Mouse (Mus musculus) stomach, adult 2 months (tissue): ENCODE results near the gene Prss34. TPM values are rescaled to one million over a fixed set of nuclear protein-coding genes. Genes with fewer than 3 reads are reported as not detected.

ENCODE experiments used
- polyA plus RNA-seq: library from polyadenylated mRNA; depleted of rRNA; stranded (reverse); fragments of >200 nt; gene quantifications from 2 replicates; pipeline ENCODE4 v1.2.3, GENCODE M21; 2012; rRNA removed

Prss34 gene
- polyA plus RNA-seq = 0.10 TPM in 1 of 2 replicates, not detected in the other

DNA sequence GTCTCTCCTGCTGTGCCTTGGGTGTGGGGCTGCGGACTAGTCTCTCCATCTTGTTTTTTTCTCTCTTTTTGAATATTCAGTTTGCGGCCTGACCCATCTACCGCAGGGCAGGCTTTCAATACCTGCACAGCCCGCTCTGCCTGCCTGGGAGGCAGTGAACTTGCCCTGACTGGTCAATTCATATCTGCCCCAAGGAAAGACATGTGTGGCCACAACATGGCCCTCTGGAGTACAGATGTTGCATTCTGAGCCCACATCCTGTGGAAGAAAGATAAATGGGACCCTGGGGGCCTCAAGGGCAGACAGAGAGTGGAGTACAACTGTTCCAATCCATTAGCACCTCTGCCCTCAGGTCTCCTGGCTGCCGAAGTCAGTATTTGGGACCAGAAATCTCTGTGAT is at the start of gene Prss34:
Gene Prss34, plus strand, starts transcription at position 301 of the 400 bp plus-strand sequence.

DNA sequence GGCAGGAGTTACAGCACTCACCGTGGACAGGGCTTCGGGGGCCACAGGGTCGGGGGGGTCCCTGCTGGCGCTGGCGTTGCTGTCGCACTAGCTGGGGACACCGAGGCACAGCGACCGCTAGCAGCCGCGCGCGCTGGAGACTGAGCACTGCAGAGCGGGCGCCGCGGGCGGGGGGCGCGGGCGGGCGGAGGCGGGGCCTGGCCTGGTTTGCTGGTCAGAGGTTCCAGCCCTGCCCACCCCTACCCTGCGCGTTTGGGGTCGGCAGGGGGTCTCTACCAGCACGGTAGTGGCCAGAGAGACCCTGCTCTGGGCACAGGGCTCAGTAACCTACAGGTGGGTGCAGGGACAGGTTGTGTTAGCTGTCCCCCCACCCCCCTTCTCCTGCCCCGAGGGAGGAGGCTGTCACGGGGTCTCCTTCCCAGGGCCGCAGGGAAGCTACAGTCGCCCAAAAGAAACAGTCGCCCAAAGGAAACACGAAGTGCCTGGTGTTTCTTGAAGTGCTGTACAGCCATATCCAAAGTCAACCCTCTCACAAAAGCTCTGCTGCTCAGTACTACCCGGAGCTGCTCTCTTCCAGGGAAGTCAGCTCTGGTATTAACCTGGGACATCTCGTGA is 41.9 kb upstream of the Prss34 start, which contains the start of gene Baiap3:
Gene Baiap3, minus strand, starts transcription at position 225 of the 615 bp plus-strand sequence.

DNA sequence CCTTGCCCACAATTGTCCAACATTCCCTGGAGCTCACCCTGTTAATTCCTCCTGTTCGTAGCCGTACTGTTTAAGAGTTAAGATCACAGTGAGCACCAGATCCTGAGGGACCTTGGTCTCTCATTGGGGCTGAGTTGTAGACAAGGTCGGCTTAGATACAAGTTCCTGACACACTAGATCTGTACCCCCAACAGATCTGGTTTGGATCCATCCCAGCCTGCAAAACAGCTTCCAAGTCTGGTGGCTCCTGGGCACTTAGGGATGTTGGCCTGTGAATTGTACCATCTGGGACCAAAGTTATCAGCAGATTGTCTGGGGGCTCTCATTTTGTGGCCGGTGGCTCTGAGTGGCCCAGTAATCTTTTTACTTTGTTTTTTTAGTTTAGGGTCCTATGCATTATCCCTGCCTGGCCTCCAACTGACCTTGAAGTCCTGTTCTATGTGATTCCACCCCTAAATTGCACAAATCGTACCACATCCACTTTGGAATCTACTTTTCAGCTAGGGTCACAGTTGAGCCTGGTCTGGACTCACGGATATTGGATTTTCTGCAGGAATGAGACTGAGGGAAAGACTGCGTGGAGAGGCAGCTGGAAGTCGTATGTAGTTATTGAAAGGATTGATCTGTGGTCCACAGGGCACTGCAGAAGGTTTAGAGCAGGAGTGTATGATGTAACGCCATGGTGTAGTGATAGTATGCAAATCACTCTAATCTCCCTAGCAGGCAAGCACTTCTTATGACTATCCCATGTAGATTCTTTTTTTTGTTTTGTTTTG is 23.4 kb upstream of the Prss34 start, which contains the start of gene Ube2i:
Gene Ube2i, minus strand, starts transcription at position 52 of the 776 bp plus-strand sequence.

DNA sequence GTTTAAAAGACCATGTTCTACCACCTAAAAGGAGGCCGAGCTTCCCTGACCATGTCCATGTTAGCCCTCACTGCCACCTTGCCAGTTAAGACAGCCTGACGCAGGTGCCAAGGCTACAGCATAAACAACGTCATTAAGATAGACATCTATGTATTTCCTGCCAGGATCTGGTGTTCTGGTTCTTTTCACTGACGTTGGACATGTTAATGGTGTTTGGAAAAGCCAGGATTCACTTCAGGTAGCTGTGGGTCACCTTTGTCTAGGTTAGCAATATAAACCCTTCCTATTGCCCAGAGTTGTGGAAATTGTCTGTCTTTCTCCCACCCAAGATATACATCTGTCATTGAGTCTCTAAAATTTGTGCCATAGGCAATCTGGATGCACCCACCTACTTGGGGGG is 10.2 kb downstream of the Prss34 start, which contains the start of gene Prss28:
Gene Prss28, plus strand, starts transcription at position 301 of the 400 bp plus-strand sequence.

DNA sequence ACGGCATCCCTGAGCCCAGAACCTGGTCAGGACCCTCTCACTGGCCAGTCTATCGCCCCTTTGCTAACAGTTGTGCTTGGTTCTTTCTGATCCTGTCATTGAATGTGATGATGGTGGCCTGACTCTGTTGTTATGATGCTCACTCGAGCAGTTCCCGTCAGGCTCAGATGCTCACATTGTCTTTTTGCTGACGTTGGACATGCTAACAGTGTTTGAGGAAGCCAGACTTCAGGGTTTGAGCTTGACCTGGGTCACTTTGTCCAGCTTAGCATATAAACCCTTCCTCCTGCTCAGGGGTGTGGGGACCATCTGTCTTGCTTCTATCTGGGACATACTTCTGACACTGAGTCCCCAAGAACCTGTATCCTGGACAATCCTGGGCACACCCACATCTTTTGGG is 20.2 kb downstream of the Prss34 start, which contains the start of gene Prss29:
Gene Prss29, plus strand, starts transcription at position 301 of the 400 bp plus-strand sequence.

DNA sequence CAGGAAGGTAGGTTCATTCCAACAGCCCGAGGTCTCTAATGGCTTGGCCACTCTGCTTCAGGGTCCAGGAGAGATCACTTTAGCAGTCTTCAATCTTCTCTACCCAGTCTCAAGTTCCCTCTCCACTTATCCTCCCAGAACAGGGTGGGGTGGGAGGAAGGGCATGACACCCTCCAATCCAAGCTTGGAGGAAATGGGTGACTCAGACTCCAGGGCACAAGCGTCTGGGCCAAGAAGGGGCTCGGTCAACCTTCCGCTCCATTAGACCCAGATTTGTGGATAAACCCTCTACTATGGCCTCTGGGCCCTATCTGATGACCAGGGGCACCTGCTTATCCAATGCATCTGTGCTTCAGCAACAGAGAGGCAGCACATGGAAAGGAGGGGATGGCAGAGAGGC is 47.3 kb downstream of the Prss34 start, which contains the start of gene Tpsab1:
Gene Tpsab1, minus strand, starts transcription at position 101 of the 400 bp plus-strand sequence.

Other genes starting within 250 kb of the Prss34 start
- 17.1 and 18.2 TPM in 2 replicates for gene Tmem204, start 214.8 kb upstream of the Prss34 start, polyA plus RNA-seq
- gene Telo2, start 182.4 kb upstream of the Prss34 start, polyA plus RNA-seq = 7.1 and 7.3 TPM in 2 replicates
- gene Ptx4, start 177.6 kb upstream of the Prss34 start, polyA plus RNA-seq = not detected in 2 replicates
- gene Clcn7, start 165.0 kb upstream of the Prss34 start, polyA plus RNA-seq = 12.3 and 13.1 TPM in 2 replicates
- 0.08 and 0.13 TPM in 2 replicates for gene Ccdc154, start 135.9 kb upstream of the Prss34 start, polyA plus RNA-seq
- gene Gm38655, start 122.9 kb upstream of the Prss34 start, polyA plus RNA-seq = 3.6 TPM in 2 replicates
- gene BC003965, start 113.8 kb upstream of the Prss34 start, polyA plus RNA-seq = 8.0 and 10.1 TPM in 2 replicates
- 8.7 and 10.6 TPM in 2 replicates for gene Unkl, start 110.0 kb upstream of the Prss34 start, polyA plus RNA-seq
- 15.3 and 17.3 TPM in 2 replicates for gene Gnptg, start 58.3 kb upstream of the Prss34 start, polyA plus RNA-seq
- gene Tsr3, start 58.2 kb upstream of the Prss34 start, polyA plus RNA-seq = 7.8 and 11.4 TPM in 2 replicates
- 5.8 and 9.5 TPM in 2 replicates for gene Baiap3, start 42.0 kb upstream of the Prss34 start, polyA plus RNA-seq
- 37.9 and 44.5 TPM in 2 replicates for gene Ube2i, start 23.8 kb upstream of the Prss34 start, polyA plus RNA-seq
- gene Prss28, start 10.3 kb downstream of the Prss34 start, polyA plus RNA-seq = 0.06 and 0.09 TPM in 2 replicates
- gene Prss29, start 20.3 kb downstream of the Prss34 start, polyA plus RNA-seq = not detected in 2 replicates
- 6.2 and 33.9 TPM in 2 replicates for gene Tpsab1, start 47.2 kb downstream of the Prss34 start, polyA plus RNA-seq
- 17.3 and 32.1 TPM in 2 replicates for gene Tpsb2, start 67.9 kb downstream of the Prss34 start, polyA plus RNA-seq
- gene Tpsg1, start 70.9 kb downstream of the Prss34 start, polyA plus RNA-seq = 1.5 and 2.3 TPM in 2 replicates
- gene Cacna1h, start 135.4 kb downstream of the Prss34 start, polyA plus RNA-seq = 13.5 and 16.6 TPM in 2 replicates
- 0.31 TPM in 1 of 2 replicates, not detected in the other for gene Tekt4, start 156.2 kb downstream of the Prss34 start, polyA plus RNA-seq
- 0.04 TPM in 1 of 2 replicates, not detected in the other for gene Sstr5, start 198.9 kb downstream of the Prss34 start, polyA plus RNA-seq